Mouse (Mus musculus) central nervous system, embryonic 18 days (tissue): Measurements from ENCODE around the gene Nf2. TPM values are rescaled to one million over a fixed set of nuclear protein-coding genes. Genes with fewer than 3 reads are reported as not detected.

ENCODE experiments used
- polyA plus RNA-seq: library from polyadenylated mRNA; depleted of rRNA; stranded (reverse); fragments of >200 nt; gene quantifications from 2 replicates; pipeline ENCODE4 v1.2.3, GENCODE M21; 2012; rRNA removed

Gene Nf2
- 82.1 and 82.3 TPM in 2 replicates for polyA plus RNA-seq

GRCm38 (mm10) chr11:4849258-4849943, at the start of gene Nf2:
TSS of gene Nf2 (minus strand) at chr11:4849536.

GRCm38 (mm10) chr11:4894848-4895816, 45.8 kb upstream of the Nf2 start, which contains the start of gene Thoc5:
TSS of gene Thoc5 (plus strand) at chr11:4895320.

GRCm38 (mm10) chr11:4873755-4874475, 24.6 kb upstream of the Nf2 start, which contains the start of gene Nipsnap1:
TSS of gene Nipsnap1 (plus strand) at chr11:4873951.

GRCm38 (mm10) chr11:4746733-4747132, 102.6 kb downstream of the Nf2 start, which contains the start of gene Cabp7:
TSS of gene Cabp7 (minus strand) at chr11:4746778.

Other genes starting within 250 kb of the Nf2 start
- gene Gm11032, start 229.5 kb downstream of the Nf2 start, polyA plus RNA-seq, result not detected in 2 replicates
- 27.3 and 27.8 TPM in 2 replicates for gene Ascc2, start 211.8 kb downstream of the Nf2 start, polyA plus RNA-seq
- 783 and 918 TPM in 2 replicates for gene Uqcr10, start 145.2 kb downstream of the Nf2 start, polyA plus RNA-seq
- 46.8 and 52.4 TPM in 2 replicates for gene Zmat5, start 144.9 kb downstream of the Nf2 start, polyA plus RNA-seq
- 4.7 and 5.8 TPM in 2 replicates for gene Cabp7, start 102.8 kb downstream of the Nf2 start, polyA plus RNA-seq
- 106 and 108 TPM in 2 replicates for gene Nipsnap1, start 24.4 kb upstream of the Nf2 start, polyA plus RNA-seq
- 80.4 and 81.4 TPM in 2 replicates for gene Thoc5, start 45.8 kb upstream of the Nf2 start, polyA plus RNA-seq
- 4.7 and 10.6 TPM in 2 replicates for gene Nefh, start 98.5 kb upstream of the Nf2 start, polyA plus RNA-seq
- 103 and 105 TPM in 2 replicates for gene Ap1b1, start 137.3 kb upstream of the Nf2 start, polyA plus RNA-seq
- 2.5 and 3.3 TPM in 2 replicates for gene Rasl10a, start 208.6 kb upstream of the Nf2 start, polyA plus RNA-seq
- 31.6 and 35.2 TPM in 2 replicates for gene Gas2l1, start 215.8 kb upstream of the Nf2 start, polyA plus RNA-seq
- 41.7 and 43.8 TPM in 2 replicates for gene Rhbdd3, start 249.4 kb upstream of the Nf2 start, polyA plus RNA-seq
- 380 and 383 TPM in 2 replicates for gene Ewsr1, start 249.7 kb upstream of the Nf2 start, polyA plus RNA-seq